Mouse (Mus musculus) intestine, embryonic 15.5 days (tissue): ENCODE measurements around the gene Tmc6. TPM values are rescaled to one million over a fixed set of nuclear protein-coding genes. Genes with fewer than 3 reads are reported as not detected.
A peak's percentile ranks its signal among the peaks of the same experiment; 100 is the strongest.
"Not testable (repeated sequence)": the region's sequence is repeated elsewhere in the genome, so short reads cannot be mapped to it uniquely, and the experiment has no call there.

Experiments used
- ATAC-seq: fragments of 200-750 bp; cut with Nextera tagmentation; 2 replicates; pipeline ENCODE4 v1.8.0; 2017; ENCODE audit warnings: moderate TSS enrichment, moderate library complexity
- H3K27ac ChIP-seq: fragments of 300-500 bp; sonication (generic); 2 replicates; pipeline ENCODE4 v1.5.1; 2015; ENCODE audit warnings: mild to moderate bottlenecking, inconsistent platforms
- H3K27me3 ChIP-seq: fragments of 300-500 bp; sonication (generic); replicated peaks from 2 replicates; pipeline ENCODE4 v1.6.1; 2015; ENCODE audit warnings: inconsistent platforms
- H3K36me3 ChIP-seq: fragments of 300-500 bp; sonication (generic); 2 replicates; pipeline ENCODE4 v1.6.1; 2015; ENCODE audit warnings: inconsistent platforms
- H3K4me1 ChIP-seq: fragments of 300-500 bp; sonication (generic); replicated peaks from 2 replicates; pipeline ENCODE4 v1.6.1; 2015; ENCODE audit warnings: inconsistent platforms
- H3K4me2 ChIP-seq: fragments of 300-500 bp; sonication (generic); replicated peaks from 2 replicates; pipeline ENCODE4 v1.6.1; 2015; ENCODE audit warnings: mild to moderate bottlenecking, inconsistent platforms
- H3K4me3 ChIP-seq: fragments of 300-500 bp; sonication (generic); replicated peaks from 2 replicates; pipeline ENCODE4 v1.5.1; 2015; ENCODE audit warnings: inconsistent platforms
- H3K9ac ChIP-seq: fragments of 300-500 bp; sonication (generic); 2 replicates; pipeline ENCODE4 v1.6.1; 2015; ENCODE audit warnings: inconsistent platforms
- H3K9me3 ChIP-seq: fragments of 300-500 bp; sonication (generic); 2 replicates; pipeline ENCODE4 v1.6.1; 2016; ENCODE audit warnings: inconsistent platforms
- WGBS: fragments of 180-500 bp; shearing (Covaris S2); methylation state at CpG from one replicate; pipeline ENCODE4 v1.1.7; 2015; 5-methylcytosine and 5-hydroxymethylcytosine counted together
- polyA plus RNA-seq: library from polyadenylated mRNA; unstranded; fragments of >200 nt; fragmentation: Nextera tagmentation; extraction: Ambion mirVana; gene quantifications from 2 replicates; pipeline ENCODE4 v1.2.1, GENCODE M21; 2015

The Tmc6 gene
- polyA plus RNA-seq, 1 experiment from 2014 or later, result 28.3 TPM

DNA sequence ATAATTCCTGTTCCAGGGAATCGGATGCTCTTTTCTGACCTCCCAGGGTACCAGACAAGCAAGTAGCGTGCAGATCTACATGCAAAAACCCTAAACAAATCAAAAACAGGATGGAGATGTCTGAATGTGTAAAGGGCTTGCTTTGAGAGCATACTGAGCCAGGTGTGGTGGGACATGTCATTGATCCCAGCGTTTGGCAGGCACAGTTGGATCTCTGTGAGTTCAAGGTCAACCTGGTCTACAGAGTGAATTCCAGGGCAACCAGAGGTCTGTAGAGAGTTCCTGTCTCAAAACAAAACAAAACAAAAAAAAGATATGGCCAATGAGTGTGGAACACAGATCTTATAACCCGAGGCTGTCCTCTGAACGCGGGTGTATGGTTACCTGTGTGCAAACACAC lies 41.4 kb upstream of the Tmc6 start:
- H3K36me3 ChIP-seq, result peaks cover 29% of the 10 kb centered on the region
- ATAC-seq, result no peak
- H3K4me2 ChIP-seq, result peak overlapping the region; percentile 79; the same call in 1 of the 2 replicates
- H3K9me3 ChIP-seq, result no peaks in the 10 kb centered on the region
- 93% methylated on average over 6 of the region's 6 CpGs for WGBS
- H3K4me3 ChIP-seq, result no peak overlapping the region
- peaks cover 44% of the 10 kb centered on the region for H3K4me1 ChIP-seq
- H3K9ac ChIP-seq, result no peak overlapping the region
- no peaks in the 10 kb centered on the region for H3K27me3 ChIP-seq
- H3K27ac ChIP-seq, result peak overlapping the region; percentile 67

GRCm38 (mm10) chr11:117822728-117823241 lies 40.8 kb upstream of the Tmc6 start:
- Histone ChIP-seq H3K36me3 (peaks cover 32% of the 10 kb centered on the region), H3K4me1 (peaks cover 38% of the 10 kb centered on the region), H3K4me3 (no peak overlapping the region), H3K9me3 (no peaks in the 10 kb centered on the region), H3K4me2 (peak overlapping the region; percentile 34), H3K27me3 (no peaks in the 10 kb centered on the region), H3K9ac (0 out of 2 replicates have a peak overlapping the region, but pooled peaks have one; percentile 15), H3K27ac (peak overlapping the region; percentile 67)
- WGBS, result 57% methylated on average over 7 of the region's 7 CpGs
- ATAC-seq, result no peak

GRCm38 (mm10) chr11:117821868-117822267 lies 39.9 kb upstream of the Tmc6 start:
- no peaks in the 10 kb centered on the region for H3K9me3 ChIP-seq
- H3K4me1 ChIP-seq, result peaks cover 29% of the 10 kb centered on the region
- no peak overlapping the region for H3K27ac ChIP-seq
- no peak overlapping the region for H3K4me3 ChIP-seq
- H3K36me3 ChIP-seq, result peaks cover 32% of the 10 kb centered on the region
- H3K4me2 ChIP-seq, result no peak overlapping the region
- 83% methylated on average over 9 of the region's 9 CpGs for WGBS
- no peak overlapping the region for H3K9ac ChIP-seq
- no peaks in the 10 kb centered on the region for H3K27me3 ChIP-seq
- ATAC-seq, result no peak

DNA sequence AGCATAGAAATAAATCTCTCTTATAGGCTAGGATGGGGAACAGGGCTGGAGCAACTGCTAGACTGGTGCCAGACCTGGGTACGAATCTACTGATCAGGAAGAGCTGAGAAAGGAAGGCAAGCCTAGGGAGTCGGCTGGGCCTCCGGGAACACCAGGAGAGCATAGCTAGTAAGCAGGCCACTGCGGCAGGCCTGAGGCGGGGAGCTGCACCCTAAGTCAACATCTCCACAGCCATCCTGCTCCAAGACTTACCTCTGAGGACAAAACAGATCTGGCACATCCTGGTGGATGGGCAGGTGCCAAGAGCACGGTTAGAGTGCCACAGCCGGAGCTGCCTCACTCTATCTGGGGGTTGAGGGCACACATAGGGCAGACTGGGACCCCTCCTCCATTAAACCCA lies 38.2 kb upstream of the Tmc6 start:
- no peak for ATAC-seq
- peaks cover 37% of the 10 kb centered on the region for H3K36me3 ChIP-seq
- WGBS, result 91% methylated on average over 7 of the region's 7 CpGs

GRCm38 (mm10) chr11:117819095-117819494 lies 37.1 kb upstream of the Tmc6 start:
- Histone ChIP-seq H3K4me3 (no peak overlapping the region), H3K4me2 (no peak overlapping the region), H3K4me1 (peaks cover 20% of the 10 kb centered on the region), H3K36me3 (peaks cover 48% of the 10 kb centered on the region), H3K9ac (no peak overlapping the region), H3K27ac (no peak overlapping the region), H3K27me3 (no peaks in the 10 kb centered on the region), H3K9me3 (no peaks in the 10 kb centered on the region)
- WGBS, result 84% methylated on average over 8 of the region's 8 CpGs
- ATAC-seq, result no peak

More for the DNA sequence above, 38.2 kb upstream of the Tmc6 start:
- H3K27me3 ChIP-seq, result no peaks in the 10 kb centered on the region
- H3K9me3 ChIP-seq, result no peaks in the 10 kb centered on the region
- H3K27ac ChIP-seq, result no peak overlapping the region
- H3K4me3 ChIP-seq, result no peak overlapping the region
- H3K4me1 ChIP-seq, result peaks cover 24% of the 10 kb centered on the region
- H3K4me2 ChIP-seq, result no peak overlapping the region
- H3K9ac ChIP-seq, result no peak overlapping the region

DNA sequence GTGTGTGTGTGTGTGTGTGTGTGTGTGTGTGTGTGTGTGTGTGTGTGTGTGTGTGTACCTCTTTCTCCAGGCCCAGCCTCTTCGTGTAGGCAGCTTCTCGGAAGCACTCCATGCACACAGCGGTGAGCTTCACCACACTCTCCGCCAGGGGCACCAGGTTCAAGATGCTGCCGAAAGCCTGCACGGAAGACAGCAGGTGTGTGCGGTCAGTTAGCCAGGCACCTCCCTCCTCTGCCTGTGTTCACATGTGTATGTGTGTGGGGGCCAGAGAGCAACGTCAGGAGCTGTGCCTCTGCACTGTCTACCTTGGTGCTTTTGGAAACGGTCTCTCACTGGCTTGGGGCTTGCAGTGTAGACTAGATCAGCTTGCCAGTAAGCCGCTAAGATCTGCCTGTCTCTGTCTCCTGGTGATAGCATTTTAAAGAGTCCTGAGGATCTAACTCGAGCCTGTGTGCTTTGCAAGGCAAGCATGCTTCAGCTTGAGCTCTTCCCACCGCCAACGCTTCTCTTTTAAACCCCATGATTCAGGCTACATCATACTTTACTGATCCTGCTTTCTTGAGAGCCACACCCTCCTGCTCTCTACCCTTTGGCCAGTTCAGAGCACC lies 34.5 kb upstream of the Tmc6 start:
- Histone ChIP-seq H3K4me3 (no peak overlapping the region), H3K4me2 (no peak overlapping the region), H3K9ac (no peak overlapping the region), H3K27me3 (no peaks in the 10 kb centered on the region), H3K4me1 (peaks cover under 1% of the 10 kb centered on the region; the same call in 1 of the 2 replicates), H3K27ac (no peak overlapping the region), H3K9me3 (no peaks in the 10 kb centered on the region), H3K36me3 (peaks cover 61% of the 10 kb centered on the region)
- 82% methylated on average over 13 of the region's 13 CpGs for WGBS
- ATAC-seq, result no peak

GRCm38 (mm10) chr11:117815850-117816249 lies 33.9 kb upstream of the Tmc6 start:
- H3K4me1 ChIP-seq, H3K4me2 ChIP-seq, H3K9me3 ChIP-seq, H3K27ac ChIP-seq, H3K9ac ChIP-seq, H3K27me3 ChIP-seq, ATAC-seq, H3K4me3 ChIP-seq: not testable (repeated sequence)
- WGBS, result 75% methylated on average over 9 of the region's 9 CpGs
- peaks cover 56% of the 10 kb centered on the region for H3K36me3 ChIP-seq

GRCm38 (mm10) chr11:117814704-117815366 lies 32.8 kb upstream of the Tmc6 start:
- no peaks in the 10 kb centered on the region for H3K27me3 ChIP-seq
- H3K4me2 ChIP-seq, result no peak overlapping the region
- no peak overlapping the region for H3K27ac ChIP-seq
- 91% methylated on average over 6 of the region's 6 CpGs for WGBS
- peaks cover 50% of the 10 kb centered on the region for H3K36me3 ChIP-seq
- H3K9ac ChIP-seq, result no peak overlapping the region
- ATAC-seq, result no peak
- peaks cover 14% of the 10 kb centered on the region for H3K4me1 ChIP-seq
- no peaks in the 10 kb centered on the region for H3K9me3 ChIP-seq
- no peak overlapping the region for H3K4me3 ChIP-seq

DNA sequence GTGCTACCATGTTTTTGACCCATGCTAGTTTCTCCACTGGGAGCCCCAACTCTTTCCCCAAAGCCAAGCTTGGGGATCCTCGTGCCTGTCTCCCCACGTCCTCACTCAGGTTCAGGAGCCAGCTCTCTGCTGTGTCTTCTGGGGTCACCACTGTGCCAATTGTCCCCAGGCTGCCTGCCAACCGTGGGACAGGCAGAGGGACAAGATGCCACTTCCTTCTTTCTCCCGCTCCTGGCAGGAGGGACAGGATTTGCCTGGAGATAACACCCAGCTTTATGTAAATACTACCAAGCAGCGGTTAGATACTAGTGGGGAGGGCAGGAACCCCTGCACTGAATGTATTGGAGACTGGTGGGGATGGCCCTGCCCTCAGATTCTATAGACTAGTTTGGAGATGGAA lies 31.9 kb upstream of the Tmc6 start:
- 0 out of 2 replicates have a peak overlapping the region, but pooled peaks have one; percentile 13 for H3K27ac ChIP-seq
- no peak overlapping the region for H3K4me2 ChIP-seq
- no peak overlapping the region for H3K9ac ChIP-seq
- no peaks in the 10 kb centered on the region for H3K27me3 ChIP-seq
- H3K4me3 ChIP-seq, result no peak overlapping the region
- no peaks in the 10 kb centered on the region for H3K9me3 ChIP-seq
- peaks cover 42% of the 10 kb centered on the region for H3K36me3 ChIP-seq
- 61% methylated on average over 5 of the region's 5 CpGs for WGBS
- ATAC-seq, result no peak
- H3K4me1 ChIP-seq, result peaks cover 19% of the 10 kb centered on the region

GRCm38 (mm10) chr11:117810401-117811046 lies 28.5 kb upstream of the Tmc6 start:
- Histone ChIP-seq H3K4me3 (peak overlapping the region; percentile 82), H3K36me3 (peaks cover 31% of the 10 kb centered on the region), H3K27ac (peak overlapping the region; percentile 89), H3K9me3 (no peaks in the 10 kb centered on the region), H3K4me2 (peak overlapping the region; percentile 95), H3K4me1 (peaks cover 19% of the 10 kb centered on the region), H3K9ac (peak overlapping the region; percentile 77), H3K27me3 (no peaks in the 10 kb centered on the region)
- WGBS, result under 1% methylated on average over 21 of the region's 21 CpGs
- peak; percentile 90 for ATAC-seq

DNA sequence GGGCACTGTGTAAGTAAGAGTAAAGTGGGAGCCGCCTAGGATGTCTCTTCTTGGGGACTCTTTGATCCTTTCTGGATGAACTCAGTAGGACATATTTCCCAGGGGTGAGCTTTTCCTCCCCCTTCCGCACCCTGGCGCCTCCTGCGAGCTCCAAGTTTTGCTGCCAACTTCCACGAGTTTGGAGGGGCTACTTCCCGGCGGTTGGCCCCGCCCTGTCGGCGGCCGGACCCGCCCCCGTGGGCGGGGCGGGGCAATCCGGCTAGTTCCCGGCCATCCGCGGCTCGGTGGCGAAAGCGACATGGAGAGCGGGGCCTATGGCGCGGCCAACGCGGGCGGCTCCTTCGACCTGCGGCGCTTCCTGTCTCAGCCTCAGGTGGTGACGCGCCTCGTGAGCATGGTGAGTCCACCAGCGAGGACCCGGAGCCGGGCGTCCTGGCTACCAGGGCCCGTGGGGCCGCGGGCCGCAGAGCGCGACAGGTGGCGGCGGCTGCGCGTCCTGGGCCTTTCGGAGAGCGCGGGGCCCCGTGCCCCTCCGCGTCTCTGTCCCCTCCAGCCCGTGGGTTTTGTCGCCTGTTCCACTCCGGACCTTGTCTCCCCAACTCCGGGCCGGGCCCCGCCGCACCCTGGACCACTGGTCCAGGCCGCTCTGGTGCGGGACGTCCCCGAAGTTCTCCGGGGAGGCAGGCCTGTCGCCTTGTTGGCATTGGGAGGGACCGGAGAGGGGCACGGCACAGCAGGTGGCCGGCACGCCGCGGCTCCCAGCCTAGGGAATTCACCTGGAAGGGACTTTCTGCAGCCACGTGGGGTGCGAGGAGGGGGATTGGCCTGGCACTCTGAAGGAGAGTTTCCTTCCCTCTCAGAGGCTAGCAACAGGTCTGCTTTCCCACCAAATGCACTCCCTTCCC lies 27.7 kb upstream of the Tmc6 start, which contains the start of the genes Gm20708 and Syngr2:
Gm20708 (plus strand) TSS at position 262 of the 905 bp plus-strand sequence.
Syngr2 (plus strand) TSS at position 262 of the 905 bp plus-strand sequence.
- Histone ChIP-seq H3K4me3 (peak within 1 kb of the TSS; percentile 82), H3K27ac (peak within 1 kb of the TSS; percentile 89), H3K9me3 (no peaks in the 10 kb centered on the region), H3K9ac (peak within 1 kb of the TSS; percentile 77), H3K4me1 (peaks cover 19% of the 10 kb centered on the region), H3K4me2 (peak within 1 kb of the TSS; percentile 95), H3K27me3 (no peaks in the 10 kb centered on the region), H3K36me3 (peaks cover 25% of the 10 kb centered on the region)
- under 1% methylated on average over 74 of the region's 75 CpGs for WGBS
- ATAC-seq, result peak; percentile 83
